Mouse (Mus musculus): ENCODE results near the gene Myo10. TPM values are rescaled to one million over a fixed set of nuclear protein-coding genes. Genes with fewer than 3 reads are reported as not detected.

Myo10 gene
- polyA plus RNA-seq, 1 experiment from 2014 or later = 5.9 TPM

DNA sequence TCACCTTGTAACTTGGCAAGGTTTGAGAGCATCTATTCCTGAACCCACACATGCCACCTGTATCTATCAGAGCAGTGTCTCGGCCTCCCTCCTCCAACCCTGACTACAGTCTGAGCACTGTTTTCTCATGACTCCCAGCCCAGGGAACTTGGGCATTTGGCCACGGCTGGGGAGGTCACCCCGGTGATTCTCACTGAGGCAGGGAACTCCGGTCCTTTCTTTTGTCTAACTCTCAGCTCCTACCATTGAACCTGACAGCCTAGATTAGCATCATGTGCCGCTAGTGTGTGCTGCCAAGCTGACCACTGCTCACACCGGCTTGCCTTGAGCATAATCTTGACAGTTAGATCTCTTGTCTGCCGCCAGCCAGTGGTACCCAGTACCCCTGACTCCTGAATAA is 140.8 kb downstream of the Myo10 start:
- H3K4me3 ChIP-seq (ENCODE audit: low read depth, low read length) = no peak overlapping the region
- no peaks in the 10 kb centered on the region for H3K9me3 ChIP-seq (ENCODE audit: low read length)
- no peak for ATAC-seq
- no peak overlapping the region for H3K9ac ChIP-seq (replicated peaks)
- H3K36me3 ChIP-seq (replicated peaks; ENCODE audit: insufficient read depth, low read length) = peaks cover 6% of the 10 kb centered on the region; the same call in 1 of the 2 replicates
- no peaks in the 10 kb centered on the region for H3K27me3 ChIP-seq (ENCODE audit: insufficient read depth, low read length)
- 80% methylated on average over 7 of the region's 7 CpGs for WGBS (ENCODE audit: insufficient replicate concordance)
- no peak for DNase-seq
- no peak overlapping the region for H3K27ac ChIP-seq (ENCODE audit: low read depth)
- no peak overlapping the region for H3K4me2 ChIP-seq (ENCODE audit: low read depth, low read length)
- no peak for TF ChIP-seq EP300 (IDR thresholded peaks at IDR 0.05; ENCODE audit: low read depth)
- no peak for TF ChIP-seq CTCF (IDR thresholded peaks at IDR 0.05; ENCODE audit: low read depth)
- peaks cover 9% of the 10 kb centered on the region; the same call in 1 of the 2 replicates for H3K4me1 ChIP-seq (ENCODE audit: insufficient read depth)

DNA sequence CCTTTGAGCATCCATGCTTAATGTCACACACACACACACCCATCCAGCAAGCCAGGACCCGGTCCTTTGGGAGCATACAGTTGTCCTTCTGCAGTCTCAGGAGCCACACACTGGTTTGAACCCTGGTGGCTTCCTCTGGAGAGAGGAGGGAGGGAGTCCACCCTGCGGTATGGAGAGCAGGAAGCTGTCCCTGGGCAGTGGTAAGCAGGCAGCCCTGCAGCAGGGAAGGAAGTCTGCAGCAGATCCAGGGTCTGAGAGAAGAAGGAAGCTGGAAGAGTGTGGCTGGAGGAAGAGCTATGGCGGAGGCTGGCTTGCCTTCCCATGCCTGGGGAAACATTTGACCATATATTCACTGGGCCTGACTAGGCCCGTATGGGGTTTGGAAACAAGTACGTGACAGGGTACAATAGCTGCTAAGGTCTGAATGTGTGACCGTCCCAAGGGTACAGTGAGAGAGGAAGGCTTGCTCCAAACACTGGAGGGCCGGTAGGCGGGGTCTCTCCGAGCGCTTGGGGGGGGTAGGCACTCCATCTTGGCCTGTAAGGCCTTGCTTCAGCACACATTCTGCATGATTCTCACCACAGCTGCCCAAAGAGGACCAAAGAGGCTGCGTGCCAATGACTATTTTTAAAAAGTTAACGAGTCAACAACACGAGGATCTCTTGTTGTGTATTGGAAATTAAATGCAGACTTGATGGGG is 142.5 kb downstream of the Myo10 start:
- Histone ChIP-seq H3K36me3 (replicated peaks; ENCODE audit: insufficient read depth, low read length) (0 out of 2 replicates have a peak, but pooled peaks cover 2% of the 10 kb centered on the region), H3K9me3 (ENCODE audit: low read length) (no peaks in the 10 kb centered on the region), H3K27ac (ENCODE audit: low read depth) (no peak overlapping the region), H3K4me1 (ENCODE audit: insufficient read depth) (peaks cover 2% of the 10 kb centered on the region; the same call in 1 of the 2 replicates), H3K4me2 (ENCODE audit: low read depth, low read length) (no peak overlapping the region), H3K27me3 (ENCODE audit: insufficient read depth, low read length) (no peaks in the 10 kb centered on the region), H3K9ac (replicated peaks) (no peak overlapping the region), H3K4me3 (ENCODE audit: low read depth, low read length) (no peak overlapping the region)
- ATAC-seq (no peak), DNase-seq (no peak)
- 62% methylated on average over 13 of the region's 13 CpGs for WGBS (ENCODE audit: insufficient replicate concordance)
- TF ChIP-seq CTCF (IDR thresholded peaks at IDR 0.05; ENCODE audit: low read depth) (no peak), EP300 (IDR thresholded peaks at IDR 0.05; ENCODE audit: low read depth) (no peak)

DNA sequence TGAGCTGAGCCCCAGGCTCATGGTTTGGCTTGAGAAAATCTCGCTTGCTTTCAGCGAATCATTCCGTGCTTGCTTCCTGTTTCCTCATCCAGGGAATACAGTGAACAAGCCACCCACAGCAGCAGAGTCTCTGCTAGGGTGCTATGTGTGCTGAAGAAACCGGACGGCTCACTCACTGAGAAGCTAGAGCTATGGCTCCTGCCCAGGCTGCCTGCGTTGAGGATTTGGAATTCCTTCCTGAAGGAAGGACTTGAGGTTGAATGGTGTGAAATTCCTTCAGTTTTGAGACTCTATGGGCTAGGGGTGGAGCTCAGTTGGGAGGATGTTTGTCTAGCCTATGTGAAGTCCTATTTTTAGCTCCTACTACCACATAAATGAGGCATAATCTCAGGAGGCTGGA is 145.5 kb downstream of the Myo10 start:
- TF ChIP-seq CTCF (IDR thresholded peaks at IDR 0.05; ENCODE audit: low read depth) = no peak
- TF ChIP-seq EP300 (IDR thresholded peaks at IDR 0.05; ENCODE audit: low read depth) = no peak
- Histone ChIP-seq H3K9ac (replicated peaks) (no peak overlapping the region), H3K27ac (ENCODE audit: low read depth) (no peak overlapping the region), H3K27me3 (ENCODE audit: insufficient read depth, low read length) (no peaks in the 10 kb centered on the region), H3K9me3 (ENCODE audit: low read length) (no peaks in the 10 kb centered on the region), H3K4me3 (ENCODE audit: low read depth, low read length) (no peak overlapping the region), H3K4me1 (ENCODE audit: insufficient read depth) (peaks cover 2% of the 10 kb centered on the region; the same call in 1 of the 2 replicates), H3K36me3 (replicated peaks; ENCODE audit: insufficient read depth, low read length) (no peaks in the 10 kb centered on the region), H3K4me2 (ENCODE audit: low read depth, low read length) (no peak overlapping the region)
- 68% methylated on average over 6 of the region's 6 CpGs for WGBS (ENCODE audit: insufficient replicate concordance)
- ATAC-seq (no peak), DNase-seq (no peak)

DNA sequence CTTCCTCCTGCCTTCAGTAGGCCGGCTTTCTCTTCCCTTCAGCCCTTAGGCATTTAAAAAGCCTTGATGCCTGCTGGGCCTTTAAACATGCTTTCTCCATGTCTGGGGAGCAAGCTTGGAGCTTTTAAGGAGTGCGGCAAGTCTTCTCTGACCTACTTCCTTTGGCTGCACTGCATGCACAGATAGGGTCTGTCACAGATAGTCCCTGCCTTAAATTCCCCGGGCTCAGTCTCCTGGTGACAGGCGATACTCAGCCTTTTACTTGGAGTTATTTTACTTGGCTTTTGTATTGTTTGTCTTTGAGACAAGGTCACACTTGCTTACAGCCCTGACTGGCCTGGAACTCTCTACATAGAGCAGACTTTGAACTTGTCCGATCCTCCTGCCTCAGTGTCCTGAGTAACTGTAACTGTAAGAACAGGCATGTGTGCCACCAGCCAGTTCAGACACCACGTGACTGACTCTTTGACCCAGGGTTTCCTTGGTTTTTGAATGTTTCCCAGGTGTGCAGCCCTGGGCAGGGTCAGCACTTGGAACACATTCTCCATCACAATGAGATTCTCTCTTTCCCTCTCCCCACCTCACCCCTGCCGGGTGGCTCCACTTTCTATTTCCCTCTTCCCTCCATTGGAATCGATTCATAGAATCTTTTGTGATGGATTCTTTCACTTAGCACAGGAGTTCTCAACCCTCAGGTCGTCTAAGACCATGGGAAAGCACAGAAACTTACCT is 147.4 kb downstream of the Myo10 start:
- 66% methylated on average over 9 of the region's 9 CpGs for WGBS (ENCODE audit: insufficient replicate concordance)

DNA sequence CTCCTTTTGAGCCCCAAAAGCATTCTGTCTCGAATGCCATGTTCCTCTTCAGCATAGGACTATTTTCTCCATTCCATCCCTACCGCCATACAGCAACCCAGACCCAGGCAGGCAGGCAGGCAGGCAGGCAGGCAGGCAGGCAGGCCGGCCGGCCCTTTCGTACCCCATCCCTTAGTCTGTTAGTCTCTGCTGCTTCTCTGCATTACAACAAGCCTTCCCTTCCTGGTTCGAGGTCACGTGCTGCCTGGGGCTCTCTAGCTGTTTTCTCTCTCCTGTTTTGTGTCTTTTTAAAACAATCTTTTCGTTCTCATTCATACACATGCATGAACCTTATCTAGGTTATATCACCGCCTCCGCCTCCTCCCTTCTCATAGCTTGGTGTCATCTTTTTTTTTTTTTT is 149.5 kb downstream of the Myo10 start:
- no peak for ATAC-seq

More for the DNA sequence above, 147.4 kb downstream of the Myo10 start:
- no peaks in the 10 kb centered on the region for H3K9me3 ChIP-seq (ENCODE audit: low read length)
- H3K36me3 ChIP-seq (replicated peaks; ENCODE audit: insufficient read depth, low read length) = no peaks in the 10 kb centered on the region
- no peak overlapping the region for H3K4me3 ChIP-seq (ENCODE audit: low read depth, low read length)
- H3K9ac ChIP-seq (replicated peaks) = no peak overlapping the region
- peaks cover 5% of the 10 kb centered on the region; the same call in 1 of the 2 replicates for H3K4me1 ChIP-seq (ENCODE audit: insufficient read depth)
- H3K27me3 ChIP-seq (ENCODE audit: insufficient read depth, low read length) = no peaks in the 10 kb centered on the region
- ATAC-seq = no peak
- no peak overlapping the region for H3K4me2 ChIP-seq (ENCODE audit: low read depth, low read length)
- TF ChIP-seq EP300 (IDR thresholded peaks at IDR 0.05; ENCODE audit: low read depth) = no peak
- TF ChIP-seq CTCF (IDR thresholded peaks at IDR 0.05; ENCODE audit: low read depth) = no peak
- DNase-seq = no peak
- no peak overlapping the region for H3K27ac ChIP-seq (ENCODE audit: low read depth)

More for the DNA sequence above, 149.5 kb downstream of the Myo10 start:
- Histone ChIP-seq H3K9ac (replicated peaks) (no peak overlapping the region), H3K27me3 (ENCODE audit: insufficient read depth, low read length) (no peaks in the 10 kb centered on the region), H3K4me1 (ENCODE audit: insufficient read depth) (peaks cover 6% of the 10 kb centered on the region; the same call in 1 of the 2 replicates), H3K36me3 (replicated peaks; ENCODE audit: insufficient read depth, low read length) (no peaks in the 10 kb centered on the region; the same call in 1 of the 2 replicates), H3K9me3 (ENCODE audit: low read length) (no peaks in the 10 kb centered on the region), H3K4me3 (ENCODE audit: low read depth, low read length) (no peak overlapping the region), H3K27ac (ENCODE audit: low read depth) (no peak overlapping the region), H3K4me2 (ENCODE audit: low read depth, low read length) (no peak overlapping the region)
- TF ChIP-seq EP300 (IDR thresholded peaks at IDR 0.05; ENCODE audit: low read depth) (no peak), CTCF (IDR thresholded peaks at IDR 0.05; ENCODE audit: low read depth) (no peak)
- no peak for DNase-seq
- WGBS (ENCODE audit: insufficient replicate concordance) = 85% methylated on average over 10 of the region's 10 CpGs
